8 mouse cellular contexts compared by ENCODE assay signal in the genomic region with DNA sequence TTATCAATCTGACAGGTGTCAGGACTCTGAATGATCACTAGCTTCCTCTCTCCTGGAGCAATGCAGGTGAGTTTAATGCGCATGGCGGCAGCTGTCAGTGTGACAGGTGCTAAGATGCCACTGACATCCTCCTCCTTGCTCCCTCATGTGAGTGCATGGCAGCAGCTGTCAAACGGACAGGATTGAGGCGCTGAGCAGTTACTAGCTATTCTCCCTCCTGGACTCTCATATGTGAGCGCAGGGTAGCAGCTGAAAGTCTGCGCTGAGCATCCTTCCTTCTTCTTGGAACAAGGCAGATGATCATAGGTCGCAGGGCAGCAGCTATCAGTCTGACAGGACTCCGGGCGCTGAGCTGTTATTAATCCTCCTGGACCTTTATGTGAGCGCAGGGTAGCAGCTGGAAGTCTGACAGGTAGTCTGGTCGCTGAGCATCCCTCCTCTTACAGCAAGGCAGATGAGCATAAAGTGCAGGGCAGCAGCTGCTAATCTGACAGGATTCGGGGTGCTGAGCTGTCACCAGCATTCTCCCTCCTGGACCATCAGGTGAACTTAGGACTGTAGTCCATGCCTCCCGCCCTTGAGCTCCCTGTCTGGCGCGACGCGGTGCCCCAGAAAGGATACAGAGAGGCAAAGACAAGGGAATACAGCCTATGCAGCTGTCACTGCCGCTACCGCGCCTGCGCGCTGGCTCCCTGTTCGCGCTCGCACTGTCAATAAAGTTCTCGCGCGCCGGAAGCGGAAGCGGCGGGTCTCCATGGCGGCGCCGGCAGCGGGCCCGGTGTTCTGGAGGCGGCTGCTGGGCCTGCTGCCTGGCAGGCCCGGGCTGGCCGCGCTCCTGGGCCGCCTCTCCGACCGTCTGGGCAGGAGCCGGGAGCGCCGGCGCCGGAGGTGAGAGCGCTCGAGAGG. TPM values are rescaled to one million over a fixed set of nuclear protein-coding genes. Genes with fewer than 3 reads are reported as not detected.
DNase-seq lines count a peak whose midpoint lies in the region; ATAC-seq and TF ChIP-seq lines count a peak whose summit lies in the region.

A gene (plus strand): TSS at position 167 of the 906 bp plus-strand sequence.

- no peak for TF ChIP-seq EP300 in MEL (IDR thresholded peaks at IDR 0.05; ENCODE audit: low read depth in 1 of 2, low read length in 2 of 2)

- H3K9ac ChIP-seq in MEL (ENCODE audit: control insufficient read depth, low read depth, low read length, poor library complexity, severe bottlenecking), result peak within 1 kb of the TSS; percentile 89
- peak within 1 kb of the TSS; percentile 78 for H3K9ac ChIP-seq in lung, embryonic 16.5 days (ENCODE audit: low read length)

- H3K27ac ChIP-seq in MEL (ENCODE audit: control insufficient read depth, low read depth, low read length), result peak within 1 kb of the TSS; percentile 62
- peak within 1 kb of the TSS; percentile 42 for H3K27ac ChIP-seq in cerebellum, adult 2 months (ENCODE audit: insufficient read depth, low read length)
- H3K27ac ChIP-seq in lung, embryonic 16.5 days (ENCODE audit: low read length), result peak within 1 kb of the TSS; percentile 86
- no peak within 1 kb of the TSS for H3K27ac ChIP-seq in thymus, adult 2 months (ENCODE audit: control insufficient read depth, insufficient read depth, low read length)

- peaks cover 47% of the 10 kb centered on the region for H3K79me2 ChIP-seq in MEL (ENCODE audit: control insufficient read depth, insufficient read depth, low read length, poor library complexity)

- H3K4me1 ChIP-seq in MEL (ENCODE audit: control insufficient read depth in 1 of 2, insufficient read depth in 2 of 2, low read length in 2 of 2), result peaks cover 13 to 37% of the 10 kb centered on the region in 2 experiments
- peaks cover 11% of the 10 kb centered on the region for H3K4me1 ChIP-seq in cerebellum, adult 2 months (ENCODE audit: control insufficient read depth, insufficient read depth, low read length)
- peaks cover 29% of the 10 kb centered on the region for H3K4me1 ChIP-seq in lung, embryonic 16.5 days (replicated peaks; ENCODE audit: control insufficient read depth, insufficient read depth, low read length)
- peaks cover 27% of the 10 kb centered on the region for H3K4me1 ChIP-seq in thymus, adult 2 months (replicated peaks; ENCODE audit: control insufficient read depth, insufficient read depth, low read length)

- H3K9me3 ChIP-seq in MEL (replicated peaks; ENCODE audit: insufficient read depth, low read length), result no peaks in the 10 kb centered on the region
- no peaks in the 10 kb centered on the region for H3K9me3 ChIP-seq in lung, embryonic 16.5 days (ENCODE audit: control insufficient read depth, low read length)

- H3K36me3 ChIP-seq in MEL (ENCODE audit: control insufficient read depth in 1 of 2, insufficient read depth in 2 of 2, low read length in 2 of 2), result peaks cover 0 to 29% of the 10 kb centered on the region in 2 experiments; a peak in 2 of 4 replicates
- no peaks in the 10 kb centered on the region for H3K36me3 ChIP-seq in lung, embryonic 16.5 days (ENCODE audit: control insufficient read depth, insufficient read depth, low read length)
- H3K36me3 ChIP-seq in thymus, adult 2 months (ENCODE audit: control insufficient read depth, insufficient read depth, low read length), result no peaks in the 10 kb centered on the region

- WGBS in cerebellum, adult 2 months, result 3% methylated on average over 51 of the region's 51 CpGs
- WGBS in lung, embryonic 16.5 days, result 6% methylated on average over 50 of the region's 51 CpGs
- 7% methylated on average over 51 of the region's 51 CpGs for WGBS in thymus, adult 2 months

- peak; percentile 94 for DNase-seq in MEL (ENCODE audit: low read depth, low spot score)
- DNase-seq in cerebellum, adult 2 months, result peak; percentile 93 to 94
- DNase-seq in forelimb bud, embryonic 11.5 days (ENCODE audit: low read depth, low spot score), result peak; percentile 92
- peak; percentile 94 for DNase-seq in heart, postnatal 4 days
- DNase-seq in layer of hippocampus, adult 8-10 months (ENCODE audit: low spot score in 2 of 2), result peak; percentile 84 to 91
- DNase-seq in ovary, adult 18-20 months (ENCODE audit: low spot score), result peak; percentile 84
- peak; percentile 92 for DNase-seq in thymus, adult 2 months

- peak within 1 kb of the TSS; percentile 77 for H3K4me2 ChIP-seq in lung, embryonic 16.5 days (ENCODE audit: low read depth, low read length)

- peak; percentile 92 for ATAC-seq in lung, embryonic 16.5 days (ENCODE audit: low read depth)

- TF ChIP-seq POLR2A in MEL (IDR thresholded peaks at IDR 0.05; ENCODE audit: control insufficient read depth in 1 of 2, insufficient read depth in 1 of 2, low read depth in 1 of 2, low read length in 2 of 2, poor library complexity in 1 of 2), result peak; percentile 72 to 82; a peak in 2 of 4 replicates
- peak; percentile 98 for TF ChIP-seq POLR2A in cerebellum, adult 2 months (IDR thresholded peaks at IDR 0.05; ENCODE audit: borderline replicate concordance, insufficient read depth, low read length)
- TF ChIP-seq POLR2A in thymus, adult 2 months (IDR thresholded peaks at IDR 0.05; ENCODE audit: control insufficient read depth, extremely low read depth, insufficient read depth, low read length, poor library complexity), result peak; percentile 84

- peak within 1 kb of the TSS; percentile 91 to 98 for H3K4me3 ChIP-seq in MEL (ENCODE audit: control insufficient read depth in 1 of 2, insufficient read depth in 1 of 2, low read depth in 2 of 2, low read length in 2 of 2)
- H3K4me3 ChIP-seq in cerebellum, adult 2 months (replicated peaks; ENCODE audit: insufficient read depth, low read depth, low read length), result peak within 1 kb of the TSS; percentile 73
- H3K4me3 ChIP-seq in lung, embryonic 16.5 days (ENCODE audit: low read length), result peak within 1 kb of the TSS; percentile 74
- peak within 1 kb of the TSS; percentile 95 for H3K4me3 ChIP-seq in thymus, adult 2 months (ENCODE audit: control insufficient read depth, insufficient read depth, low read length)

- TF ChIP-seq RAD21 in MEL (IDR thresholded peaks at IDR 0.05; ENCODE audit: low read depth, low read length), result no peak

- no peak for TF ChIP-seq CTCF in MEL (IDR thresholded peaks at IDR 0.05 in 2 of 3, conservative IDR thresholded peaks at IDR 0.05 in 1 of 3; ENCODE audit: control insufficient read depth in 1 of 3, insufficient read depth in 1 of 3, low read depth in 2 of 3, low read length in 3 of 3, poor library complexity in 1 of 3, severe bottlenecking in 1 of 3)
- TF ChIP-seq CTCF in cerebellum, adult 2 months (IDR thresholded peaks at IDR 0.05; ENCODE audit: borderline replicate concordance, insufficient read depth, low read depth, low read length), result no peak
- TF ChIP-seq CTCF in thymus, adult 2 months (IDR thresholded peaks at IDR 0.05; ENCODE audit: borderline replicate concordance, control insufficient read depth, extremely low read depth, insufficient read depth, low read length, poor library complexity), result no peak

- H3K27me3 ChIP-seq in MEL (ENCODE audit: control insufficient read depth in 1 of 2, insufficient read depth in 2 of 2, low read length in 2 of 2), result peaks cover 11 to 14% of the 10 kb centered on the region in 2 experiments
- no peaks in the 10 kb centered on the region for H3K27me3 ChIP-seq in cerebellum, adult 2 months (ENCODE audit: control insufficient read depth, insufficient read depth, low read length)
- no peaks in the 10 kb centered on the region for H3K27me3 ChIP-seq in lung, embryonic 16.5 days (ENCODE audit: control insufficient read depth, insufficient read depth, low read depth, low read length)
- H3K27me3 ChIP-seq in thymus, adult 2 months (ENCODE audit: control insufficient read depth, insufficient read depth, low read length), result no peaks in the 10 kb centered on the region

TF ChIP-seq in MEL, 35 proteins besides CTCF, POLR2A, EP300 and RAD21:
- TF ChIP-seq CHD2 (IDR thresholded peaks at IDR 0.05; ENCODE audit: low read length) (no peak), TCF12 (IDR thresholded peaks at IDR 0.05; ENCODE audit: low read depth, low read length) (0 out of 2 replicates have a peak, but pooled peaks have one; percentile 26), NRF1 (IDR thresholded peaks at IDR 0.05; ENCODE audit: insufficient read depth, low read depth, low read length, poor library complexity, severe bottlenecking) (peak; percentile 89), TBP (IDR thresholded peaks at IDR 0.05; ENCODE audit: low read depth, low read length) (peak; percentile 52; the same call in 1 of the 2 replicates), SIN3A (IDR thresholded peaks at IDR 0.05; ENCODE audit: low read length) (peak; percentile 96), HCFC1 (IDR thresholded peaks at IDR 0.05; ENCODE audit: low read depth, low read length) (peak; percentile 94), MXI1 (IDR thresholded peaks at IDR 0.05; ENCODE audit: low read depth, low read length) (peak; percentile 95), ELF1 (IDR thresholded peaks at IDR 0.05; ENCODE audit: low read depth, low read length) (peak; percentile 97), BHLHE40 (IDR thresholded peaks at IDR 0.05; ENCODE audit: borderline replicate concordance, low read depth, low read length) (no peak), E2F4 (IDR thresholded peaks at IDR 0.05; ENCODE audit: borderline replicate concordance, low read depth, low read length) (peak; percentile 65; the same call in 1 of the 2 replicates), NELFE (IDR thresholded peaks at IDR 0.05; ENCODE audit: low read depth, low read length) (peak; percentile 79)

RNA-seq across cellular contexts. Expression of the gene that starts here (rescaled TPM):
- total RNA-seq in MEL (2012; rRNA removed), result 55.7 and 61.6 TPM in 2 replicates
- polyA plus RNA-seq in MEL (2012; ENCODE audit: insufficient read depth in 1 of 2, insufficient read length in 2 of 2, low read depth in 1 of 2, low replicate concordance in 2 of 2, missing spikeins in 1 of 2), result 10 to 100 TPM in 1 of 2 experiments, not detected in 1; 48.6 TPM
- polyA plus RNA-seq in cerebellum, adult 2 months (2012; rRNA removed), result 70.5 and 76.5 TPM in 2 replicates
- 10 to 100 TPM; 25.0 to 26.2 TPM for total RNA-seq in heart, postnatal 4 days (2021)
- 10 to 100 TPM; 71.3 to 80.4 (median 78.8) TPM for total RNA-seq in layer of hippocampus, adult 8-10 months (2022)
- polyA plus RNA-seq in lung, embryonic 16.5 days (2015; fragmentation: Nextera tagmentation; extraction: Ambion mirVana), result 41.8 and 44.8 TPM in 2 replicates
- 89.1 and 89.5 TPM in 2 replicates for polyA plus RNA-seq in thymus, adult 2 months (2012; rRNA removed)
